Mouse (Mus musculus) megakaryocyte, embryonic 14.5 days (primary cell): ENCODE measurements around the gene Avil. TPM values are rescaled to one million over a fixed set of nuclear protein-coding genes. Genes with fewer than 3 reads are reported as not detected.
A peak's percentile ranks its signal among the peaks of the same experiment; 100 is the strongest.

Experiments
- H3K27me3 ChIP-seq: replicated peaks from 2 replicates; pipeline ENCODE3; 2012; ENCODE audit warnings: inconsistent platforms
- H3K36me3 ChIP-seq: replicated peaks from 2 replicates; pipeline ENCODE3; 2012; ENCODE audit warnings: low read length, inconsistent platforms, mixed read lengths
- H3K4me1 ChIP-seq: 2 replicates; pipeline ENCODE4 v1.6.1; 2012; ENCODE audit warnings: inconsistent platforms
- H3K4me3 ChIP-seq: replicated peaks from 2 replicates; pipeline ENCODE3; 2012; ENCODE audit warnings: moderate library complexity, mild to moderate bottlenecking, inconsistent platforms
- H3K9me3 ChIP-seq: 2 replicates; pipeline ENCODE4 v1.6.1; 2012; ENCODE audit warnings: inconsistent platforms
- FLI1 ChIP-seq: IDR thresholded peaks from 2 replicates; pipeline ENCODE4 v1.6.1; 2012; ENCODE audit warnings: low read length, inconsistent platforms, mixed read lengths
- GATA1 ChIP-seq: IDR thresholded peaks from 3 replicates; pipeline ENCODE4 v1.6.1; 2012; ENCODE audit warnings: mixed read lengths, low read length, inconsistent platforms, borderline replicate concordance
- polyA plus RNA-seq: library from polyadenylated mRNA; stranded (reverse); fragments of >175 nt; gene quantifications from 2 replicates; pipeline ENCODE4 v1.2.3, GENCODE M21; 2012; ENCODE audit warnings: low replicate concordance; ENCODE audit not compliant: insufficient read depth

Avil gene
- polyA plus RNA-seq, 1 experiment, result 0.70 TPM

DNA sequence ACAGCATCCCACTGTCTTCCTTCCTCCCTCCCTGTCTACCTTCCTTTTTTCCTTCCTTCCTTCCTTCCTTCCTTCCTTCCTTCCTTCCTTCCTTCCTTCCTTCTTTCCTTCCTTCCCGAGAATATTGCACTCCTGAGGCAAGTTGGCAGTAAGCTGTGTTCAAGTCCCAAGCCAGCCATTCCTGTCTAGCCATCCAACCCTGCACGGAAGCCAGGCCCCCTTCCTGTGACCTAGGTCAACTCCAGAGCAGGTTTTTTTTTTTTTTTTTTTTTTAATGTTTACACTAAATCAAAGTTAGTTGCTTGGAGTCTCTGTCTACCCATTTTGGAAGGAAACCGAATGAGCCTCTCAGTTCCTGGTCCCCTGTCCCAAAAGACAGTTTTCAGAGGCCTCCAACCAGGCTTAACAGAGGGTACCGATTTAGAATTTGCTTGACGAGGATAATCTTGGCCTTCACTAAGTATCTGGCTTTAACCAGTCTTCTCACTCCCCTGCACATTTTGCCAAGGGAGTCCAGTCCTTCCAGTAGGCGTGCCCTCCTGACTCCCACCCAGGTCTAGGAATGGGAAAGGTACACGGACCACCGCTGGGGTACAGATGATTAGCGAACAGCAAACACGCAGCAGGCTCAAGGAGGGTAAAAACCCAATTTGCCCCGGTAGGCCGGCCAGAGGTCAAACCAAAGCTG, 29.0 kb upstream of the Avil start:
- TF ChIP-seq GATA1 (no peak), FLI1 (no peak)
- no peak overlapping the region for H3K4me3 ChIP-seq
- peaks cover 25% of the 10 kb centered on the region for H3K4me1 ChIP-seq
- H3K36me3 ChIP-seq, result no peaks in the 10 kb centered on the region
- no peaks in the 10 kb centered on the region for H3K9me3 ChIP-seq
- H3K27me3 ChIP-seq, result peaks cover 26% of the 10 kb centered on the region

DNA sequence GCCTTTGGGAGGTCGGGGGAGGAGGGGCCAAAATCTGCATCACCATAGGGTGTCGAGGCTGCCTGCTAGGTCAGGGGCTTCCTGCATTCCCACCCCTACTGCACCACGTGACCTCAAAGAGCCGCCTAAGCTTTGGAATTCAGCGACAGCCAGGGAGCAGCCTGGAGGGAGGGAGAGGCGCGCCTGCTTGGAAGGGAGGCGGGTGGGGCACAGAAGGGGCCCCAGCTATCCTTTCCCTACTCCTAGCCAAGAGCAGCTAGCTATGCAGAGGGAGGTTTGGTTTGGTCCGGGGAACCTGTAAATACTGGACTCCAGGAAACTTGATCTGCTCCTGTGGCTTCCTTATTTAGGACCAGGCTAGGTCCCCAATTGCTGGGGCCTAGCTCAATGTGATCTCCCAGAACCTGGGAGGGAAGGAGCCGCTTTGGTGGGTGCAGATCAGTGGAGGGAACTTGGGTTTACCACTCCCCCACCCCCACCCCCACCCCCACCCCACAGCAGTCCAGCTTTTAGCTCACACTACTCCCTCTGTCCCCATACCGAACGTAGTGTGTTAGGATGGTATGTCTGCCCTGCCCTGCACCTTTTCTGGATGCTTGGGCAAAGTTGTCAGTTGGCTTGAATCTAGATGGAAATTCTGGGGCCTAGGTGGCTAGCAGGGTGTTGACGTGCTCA, 28.3 kb upstream of the Avil start:
- TF ChIP-seq FLI1, result no peak
- no peak for TF ChIP-seq GATA1
- no peak overlapping the region for H3K4me3 ChIP-seq
- no peaks in the 10 kb centered on the region for H3K9me3 ChIP-seq
- no peaks in the 10 kb centered on the region for H3K36me3 ChIP-seq
- peaks cover 20% of the 10 kb centered on the region for H3K4me1 ChIP-seq
- peaks cover 28% of the 10 kb centered on the region for H3K27me3 ChIP-seq

DNA sequence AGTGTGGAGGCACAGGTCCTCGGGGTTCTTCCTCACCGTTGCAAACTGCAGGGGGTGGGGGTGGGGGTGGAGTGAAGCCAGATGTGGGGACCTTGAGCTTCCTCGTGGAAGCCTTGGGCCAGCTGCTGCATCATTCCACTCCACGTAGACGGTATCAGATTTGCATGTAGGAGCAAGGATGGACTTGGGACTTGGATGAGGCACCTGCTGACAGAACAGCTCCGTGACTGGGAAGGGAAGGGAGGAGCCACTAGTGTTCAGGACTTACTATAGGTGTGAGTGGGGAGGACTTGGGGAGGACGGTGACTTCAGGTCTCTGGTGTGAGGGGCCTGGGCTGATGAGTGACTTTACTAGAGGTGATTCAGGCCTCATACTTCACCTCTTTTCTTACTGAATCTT, 27.5 kb upstream of the Avil start:
- Histone ChIP-seq H3K9me3 (no peaks in the 10 kb centered on the region), H3K4me1 (peaks cover 22% of the 10 kb centered on the region), H3K27me3 (peaks cover 28% of the 10 kb centered on the region), H3K4me3 (no peak overlapping the region), H3K36me3 (no peaks in the 10 kb centered on the region)
- no peak for TF ChIP-seq FLI1
- no peak for TF ChIP-seq GATA1

DNA sequence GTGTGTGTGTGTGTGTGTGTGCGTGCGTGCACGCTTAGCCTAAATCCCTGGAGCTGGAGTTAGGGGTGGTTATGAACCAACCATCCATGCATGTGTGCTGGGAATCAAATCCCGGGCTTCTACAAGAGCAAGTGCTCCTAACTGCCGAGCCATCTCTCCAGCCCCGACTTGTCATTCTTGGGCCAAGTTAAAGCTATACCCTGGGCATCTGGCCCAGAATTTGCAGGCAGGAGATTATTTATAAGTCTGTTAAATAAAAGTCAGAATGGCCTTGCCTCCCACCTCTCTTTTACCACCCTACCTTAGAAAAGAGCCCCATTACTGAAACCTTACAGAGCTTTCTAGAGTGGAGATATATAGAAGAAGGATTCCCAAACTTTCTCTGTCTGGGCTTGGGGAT, 24.8 kb upstream of the Avil start:
- H3K9me3 ChIP-seq, result no peaks in the 10 kb centered on the region
- no peak overlapping the region for H3K4me3 ChIP-seq
- peaks cover 34% of the 10 kb centered on the region for H3K4me1 ChIP-seq
- H3K36me3 ChIP-seq, result peaks cover 4% of the 10 kb centered on the region
- peaks cover 23% of the 10 kb centered on the region for H3K27me3 ChIP-seq
- TF ChIP-seq GATA1 (no peak), FLI1 (no peak)

DNA sequence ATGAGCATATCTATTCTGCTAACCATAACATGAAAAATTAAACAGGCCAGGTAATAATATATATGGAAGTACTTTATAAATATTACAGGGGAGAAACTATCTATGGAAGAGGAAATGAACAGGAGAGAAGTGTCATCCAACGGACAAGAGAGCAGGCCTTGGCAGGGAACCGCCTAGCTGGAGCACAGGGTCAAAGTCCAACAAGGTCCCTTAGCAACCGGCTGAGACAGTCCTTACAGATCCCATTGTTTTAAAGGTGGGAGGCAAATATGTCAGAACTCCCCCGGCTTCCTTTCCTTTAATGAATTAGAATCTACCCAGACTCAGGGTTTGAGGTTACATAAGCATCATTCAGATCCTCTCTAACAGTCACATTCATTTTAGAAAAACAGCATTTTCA, 23.4 kb upstream of the Avil start:
- TF ChIP-seq FLI1 (no peak), GATA1 (no peak)
- Histone ChIP-seq H3K36me3 (peaks cover 16% of the 10 kb centered on the region), H3K9me3 (no peaks in the 10 kb centered on the region), H3K27me3 (peaks cover 21% of the 10 kb centered on the region), H3K4me1 (peaks cover 35% of the 10 kb centered on the region), H3K4me3 (no peak overlapping the region)

DNA sequence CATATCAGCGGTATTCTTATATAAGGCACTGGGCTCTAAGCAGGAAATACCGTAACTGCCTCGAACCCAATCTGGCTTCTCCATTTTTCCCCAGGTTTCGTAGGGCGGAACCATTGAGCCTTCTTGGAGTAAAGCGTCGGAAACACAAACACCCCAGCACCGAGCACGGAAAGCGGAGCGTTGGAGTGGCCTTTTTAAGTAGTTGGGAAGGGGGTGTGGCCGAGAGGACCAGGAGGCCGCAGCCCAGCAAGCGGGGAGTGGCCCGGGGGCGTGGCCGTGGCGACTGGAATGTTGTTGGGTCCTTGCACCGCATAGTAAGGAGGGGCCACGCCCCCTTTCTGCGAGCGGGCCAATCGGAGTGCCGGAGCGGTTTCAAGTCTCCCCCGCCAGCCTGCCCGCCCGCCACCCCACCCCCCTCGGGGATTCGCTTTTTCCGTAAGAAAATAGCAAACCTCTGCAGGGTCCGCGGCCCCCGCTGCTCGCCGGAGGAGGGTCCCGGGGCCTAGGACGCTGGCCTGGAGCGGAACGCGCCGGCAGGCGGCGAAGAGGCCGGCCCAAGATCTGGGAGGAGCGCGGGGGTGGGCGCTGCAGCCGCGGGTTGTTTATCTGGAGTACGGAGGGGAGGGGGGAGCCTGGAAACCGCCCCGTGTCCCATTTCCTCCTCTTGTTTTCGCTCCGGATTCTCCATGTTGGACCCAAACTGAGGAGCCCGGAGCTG, 22.1 kb upstream of the Avil start, which contains the start of gene Ctdsp2:
Gene Ctdsp2 (plus strand): TSS at position 441 of the 718 bp plus-strand sequence.
- Histone ChIP-seq H3K36me3 (peaks cover 29% of the 10 kb centered on the region), H3K9me3 (no peaks in the 10 kb centered on the region), H3K4me3 (peak within 1 kb of the TSS; percentile 94), H3K27me3 (peaks cover 13% of the 10 kb centered on the region), H3K4me1 (peaks cover 48% of the 10 kb centered on the region)
- TF ChIP-seq FLI1, result no peak
- no peak for TF ChIP-seq GATA1

DNA sequence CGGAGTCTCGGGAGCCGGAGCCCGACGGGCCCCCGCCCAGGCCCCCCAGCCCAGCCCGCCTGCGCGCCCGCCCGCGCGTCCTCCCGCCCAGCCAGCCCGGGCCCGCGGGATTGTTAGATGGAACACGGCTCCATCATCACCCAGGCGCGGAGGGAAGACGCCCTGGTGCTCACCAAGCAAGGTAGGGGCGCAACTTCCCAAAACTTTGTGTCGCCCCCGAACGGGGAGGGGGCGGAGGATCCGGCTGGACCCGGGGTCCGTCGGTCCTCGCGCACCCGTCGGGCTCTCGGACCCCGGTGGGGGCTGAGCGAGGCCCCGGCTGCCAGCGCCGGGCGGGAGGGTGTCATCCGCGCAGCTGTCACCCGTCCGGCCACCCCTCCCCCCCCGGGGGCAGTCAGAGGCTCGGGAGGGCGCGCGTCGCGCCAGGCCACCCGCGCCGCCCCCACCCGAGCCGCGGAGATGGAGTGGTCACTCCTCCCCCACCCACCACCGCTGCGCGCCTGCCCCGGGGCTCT, 21.3 kb upstream of the Avil start:
- peaks cover 37% of the 10 kb centered on the region for H3K36me3 ChIP-seq
- H3K4me3 ChIP-seq, result peak overlapping the region; percentile 94
- peaks cover 11% of the 10 kb centered on the region for H3K27me3 ChIP-seq
- H3K4me1 ChIP-seq, result peaks cover 55% of the 10 kb centered on the region
- H3K9me3 ChIP-seq, result no peaks in the 10 kb centered on the region
- TF ChIP-seq FLI1, result no peak

DNA sequence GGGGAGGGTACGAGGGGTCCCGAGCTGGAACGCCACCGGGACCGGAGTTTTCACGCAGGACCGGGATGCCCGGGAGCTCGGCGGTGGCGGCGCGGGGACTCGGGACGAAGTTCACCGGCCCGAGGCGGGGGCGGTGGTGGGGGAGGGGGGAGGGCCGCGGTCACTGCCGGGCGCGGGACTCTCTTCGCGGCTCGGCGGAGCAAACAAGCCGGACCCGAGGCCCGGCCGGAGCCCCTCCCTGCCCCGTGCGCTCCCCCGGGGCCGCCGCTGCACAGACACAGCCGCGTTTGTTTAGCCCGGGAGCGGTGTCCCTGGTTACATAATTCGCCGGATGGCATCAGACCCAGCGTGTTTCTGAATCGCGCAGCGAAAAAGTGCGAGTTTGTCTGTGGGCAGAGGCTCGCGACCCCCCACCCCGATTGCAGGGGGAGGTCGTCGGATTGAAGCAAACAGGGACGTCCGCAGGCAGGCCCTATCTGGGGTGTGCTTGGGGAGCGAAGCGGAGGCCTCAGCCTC, 20.8 kb upstream of the Avil start:
- H3K9me3 ChIP-seq, result no peaks in the 10 kb centered on the region
- H3K27me3 ChIP-seq, result peaks cover 9% of the 10 kb centered on the region
- TF ChIP-seq FLI1 (no peak), GATA1 (no peak)
- peaks cover 42% of the 10 kb centered on the region for H3K36me3 ChIP-seq
- H3K4me1 ChIP-seq, result peaks cover 60% of the 10 kb centered on the region
- peak overlapping the region; percentile 94 for H3K4me3 ChIP-seq

DNA sequence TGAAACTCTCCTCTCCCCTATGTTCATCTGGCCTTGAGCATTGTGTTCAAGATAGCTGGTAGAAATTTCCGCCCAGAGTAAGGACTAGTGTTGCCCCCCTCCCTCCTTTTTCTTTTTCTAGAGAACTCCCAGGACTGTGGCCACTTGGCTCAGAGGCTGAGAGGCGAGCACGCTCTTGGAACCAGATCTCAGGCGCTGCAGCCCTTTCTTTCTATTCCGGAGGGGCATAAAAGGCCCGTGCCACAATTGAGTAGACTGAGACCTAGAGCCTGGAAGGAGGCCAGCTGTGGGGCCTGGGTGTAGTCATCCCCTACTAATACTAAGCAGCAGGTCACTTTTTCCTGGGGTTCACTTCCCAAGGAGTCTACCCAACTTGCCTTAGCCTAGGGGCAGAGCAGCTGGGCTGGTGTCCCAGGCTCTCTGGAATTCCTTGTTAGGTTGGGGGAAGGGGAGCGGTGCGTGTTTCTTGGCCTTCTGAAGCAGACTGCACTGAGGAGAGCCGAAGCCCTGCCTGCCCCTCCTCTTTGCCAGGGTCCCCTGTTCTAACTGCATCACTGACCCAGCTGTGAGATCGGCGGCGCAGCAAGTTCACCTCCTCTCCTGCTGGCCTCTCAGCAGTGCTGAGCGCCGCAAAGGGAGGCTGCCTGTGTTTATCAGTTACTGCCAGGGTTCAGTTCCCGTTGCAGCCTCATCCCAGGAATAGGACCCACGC, 20.1 kb upstream of the Avil start:
- peak overlapping the region; percentile 94 for H3K4me3 ChIP-seq
- H3K4me1 ChIP-seq, result peaks cover 67% of the 10 kb centered on the region
- no peak for TF ChIP-seq GATA1
- TF ChIP-seq FLI1, result no peak

More for the DNA sequence above, 20.1 kb upstream of the Avil start:
- Histone ChIP-seq H3K9me3 (no peaks in the 10 kb centered on the region), H3K27me3 (peaks cover 5% of the 10 kb centered on the region), H3K36me3 (peaks cover 48% of the 10 kb centered on the region)
